Comparison of ENCODE assay signal across 23 mouse cellular contexts in genomic region chr2:86395114-86395513, GRCm38 (mm10). TPM values are rescaled to one million over a fixed set of nuclear protein-coding genes. Genes with fewer than 3 reads are reported as not detected.
DNase-seq lines count a peak whose midpoint lies in the region; ATAC-seq lines count a peak whose summit lies in the region.
"Had no signal": no experiment of that assay in that cellular context is flagged by ENCODE, and none has a peak within 500 bp of the region (broad histone marks: within the 10 kb centered on the region; RNA-seq: fewer than 3 reads in every experiment).

No protein-coding gene starts in this region.

- no peaks in the 10 kb centered on the region for H3K4me1 ChIP-seq in hindbrain, embryonic 11.5 days (replicated peaks; ENCODE audit: control insufficient read depth, insufficient read depth, low read length)
- no peaks in the 10 kb centered on the region for H3K4me1 ChIP-seq in hindbrain, embryonic 16.5 days (ENCODE audit: control insufficient read depth, insufficient read depth, low read depth, low read length)
- no peaks in the 10 kb centered on the region for H3K4me1 ChIP-seq in limb, embryonic 11.5 days (ENCODE audit: control insufficient read depth, insufficient read depth, low read length)
- H3K4me1 ChIP-seq in limb, embryonic 10.5 days = no peaks in the 10 kb centered on the region
- H3K4me1 ChIP-seq: embryonic facial prominence, embryonic 13.5 days; embryonic facial prominence, embryonic 15.5 days; forebrain, embryonic 10.5 days; forebrain, embryonic 13.5 days; forebrain, embryonic 15.5 days had no signal

- no peaks in the 10 kb centered on the region for H3K27me3 ChIP-seq in hindbrain, embryonic 11.5 days (ENCODE audit: control insufficient read depth, insufficient read depth, low read length)
- H3K27me3 ChIP-seq in hindbrain, embryonic 16.5 days (replicated peaks; ENCODE audit: control insufficient read depth, insufficient read depth, low read length) = no peaks in the 10 kb centered on the region
- H3K27me3 ChIP-seq in limb, embryonic 11.5 days (ENCODE audit: control insufficient read depth, insufficient read depth, low read length) = no peaks in the 10 kb centered on the region
- no peaks in the 10 kb centered on the region for H3K27me3 ChIP-seq in limb, embryonic 10.5 days (ENCODE audit: low read depth, poor library complexity, severe bottlenecking)
- H3K27me3 ChIP-seq: embryonic facial prominence, embryonic 13.5 days; embryonic facial prominence, embryonic 15.5 days; forebrain, embryonic 13.5 days; forebrain, embryonic 15.5 days had no signal

- no peak overlapping the region for H3K4me3 ChIP-seq in hindbrain, embryonic 11.5 days (ENCODE audit: low read depth, low read length)
- no peak overlapping the region for H3K4me3 ChIP-seq in hindbrain, embryonic 16.5 days (ENCODE audit: low read length)
- H3K4me3 ChIP-seq in limb, embryonic 11.5 days (ENCODE audit: low read depth, low read length) = no peak overlapping the region
- no peak overlapping the region for H3K4me3 ChIP-seq in limb, embryonic 10.5 days
- H3K4me3 ChIP-seq: embryonic facial prominence, embryonic 13.5 days; embryonic facial prominence, embryonic 15.5 days; erythroblast, embryonic 14.5 days; forebrain, embryonic 10.5 days; forebrain, embryonic 13.5 days; forebrain, embryonic 15.5 days had no signal

- no peaks in the 10 kb centered on the region for H3K9me3 ChIP-seq in hindbrain, embryonic 11.5 days (ENCODE audit: control insufficient read depth, low read length)
- H3K9me3 ChIP-seq in hindbrain, embryonic 16.5 days (ENCODE audit: control insufficient read depth, low read length) = no peaks in the 10 kb centered on the region
- no peaks in the 10 kb centered on the region for H3K9me3 ChIP-seq in limb, embryonic 11.5 days (ENCODE audit: control insufficient read depth, low read length)
- no peaks in the 10 kb centered on the region for H3K9me3 ChIP-seq in limb, embryonic 10.5 days (replicated peaks)
- H3K9me3 ChIP-seq: embryonic facial prominence, embryonic 13.5 days; embryonic facial prominence, embryonic 15.5 days; forebrain, embryonic 10.5 days; forebrain, embryonic 13.5 days; forebrain, embryonic 15.5 days had no signal

- no peak overlapping the region for H3K9ac ChIP-seq in hindbrain, embryonic 11.5 days (ENCODE audit: low read depth, low read length)
- no peak overlapping the region for H3K9ac ChIP-seq in hindbrain, embryonic 16.5 days (ENCODE audit: low read depth, low read length)
- H3K9ac ChIP-seq in limb, embryonic 11.5 days (ENCODE audit: low read length) = no peak overlapping the region
- H3K9ac ChIP-seq: embryonic facial prominence, embryonic 13.5 days; embryonic facial prominence, embryonic 15.5 days; forebrain, embryonic 13.5 days; forebrain, embryonic 15.5 days had no signal

- no peak for DNase-seq in hindbrain, embryonic 11.5 days (ENCODE audit: low spot score)
- no peak for DNase-seq in limb, embryonic 11.5 days (ENCODE audit: low spot score)
- no peak for DNase-seq in limb, embryonic 10.5 days (ENCODE audit: low spot score)
- DNase-seq: adrenal gland, adult 2 months; adrenal gland, postnatal 10 days; adrenal gland, postnatal 25 days; cerebellum, adult 11 months; cerebellum, adult 18-20 months; cerebellum, adult 8-10 months; cerebellum, adult 9-11 months; cerebellum, postnatal 14 days; cerebellum, postnatal 36 days; embryo, embryonic 11 days had no signal

- H3K36me3 ChIP-seq in hindbrain, embryonic 11.5 days (ENCODE audit: control insufficient read depth, insufficient read depth, low read length) = no peaks in the 10 kb centered on the region
- H3K36me3 ChIP-seq in hindbrain, embryonic 16.5 days (ENCODE audit: control insufficient read depth, insufficient read depth, low read length) = no peaks in the 10 kb centered on the region
- no peaks in the 10 kb centered on the region for H3K36me3 ChIP-seq in limb, embryonic 11.5 days (ENCODE audit: control insufficient read depth, insufficient read depth, low read length)
- H3K36me3 ChIP-seq in limb, embryonic 10.5 days = no peaks in the 10 kb centered on the region
- H3K36me3 ChIP-seq: embryonic facial prominence, embryonic 13.5 days; embryonic facial prominence, embryonic 15.5 days; forebrain, embryonic 10.5 days; forebrain, embryonic 15.5 days had no signal

- ATAC-seq in hindbrain, embryonic 11.5 days (ENCODE audit: low FRiP score) = peak; percentile 27; the same call in 1 of the 2 replicates
- ATAC-seq in hindbrain, embryonic 16.5 days = no peak
- ATAC-seq in limb, embryonic 11.5 days (ENCODE audit: insufficient number of reproducible peaks, low FRiP score, low TSS enrichment, low read depth) = 0 out of 2 replicates have a peak, but pooled peaks have one; percentile 62
- ATAC-seq: forebrain, embryonic 13.5 days; forebrain, embryonic 15.5 days had no signal

- no peak overlapping the region for H3K4me2 ChIP-seq in hindbrain, embryonic 11.5 days (replicated peaks; ENCODE audit: low read depth, low read length)
- H3K4me2 ChIP-seq in hindbrain, embryonic 16.5 days (ENCODE audit: low read length) = no peak overlapping the region
- no peak overlapping the region for H3K4me2 ChIP-seq in limb, embryonic 11.5 days (ENCODE audit: low read depth, severe bottlenecking)
- H3K4me2 ChIP-seq: embryonic facial prominence, embryonic 13.5 days; embryonic facial prominence, embryonic 15.5 days; forebrain, embryonic 13.5 days; forebrain, embryonic 15.5 days had no signal

- H3K27ac ChIP-seq in hindbrain, embryonic 11.5 days (ENCODE audit: low read depth, low read length) = no peak overlapping the region
- no peak overlapping the region for H3K27ac ChIP-seq in hindbrain, embryonic 16.5 days (ENCODE audit: low read depth, low read length)
- no peak overlapping the region for H3K27ac ChIP-seq in limb, embryonic 11.5 days (replicated peaks; ENCODE audit: low read depth, low read length)
- H3K27ac ChIP-seq in limb, embryonic 10.5 days = no peak overlapping the region
- H3K27ac ChIP-seq: embryonic facial prominence, embryonic 13.5 days; embryonic facial prominence, embryonic 15.5 days; forebrain, embryonic 10.5 days; forebrain, embryonic 13.5 days; forebrain, embryonic 15.5 days had no signal

- 89% methylated on average over 2 of the region's 2 CpGs for WGBS in hindbrain, embryonic 11.5 days
- WGBS in hindbrain, embryonic 16.5 days = 97% methylated on average over 2 of the region's 2 CpGs
- 94% methylated on average over 2 of the region's 2 CpGs for WGBS in limb, embryonic 11.5 days
- WGBS in limb, embryonic 10.5 days = 92% methylated on average over 2 of the region's 2 CpGs

RNA-seq across cellular contexts. Expression of gene Olfr1058, which starts 6.8 kb away (rescaled TPM):
- polyA plus RNA-seq in hindbrain, embryonic 11.5 days (2014; fragmentation: Nextera tagmentation; extraction: Ambion mirVana) = not detected in 2 replicates
- not detected in 2 replicates for polyA plus RNA-seq in hindbrain, embryonic 16.5 days (2015; fragmentation: Nextera tagmentation; extraction: Ambion mirVana)
- polyA plus RNA-seq in limb, embryonic 11.5 days (2014; fragmentation: Nextera tagmentation; extraction: Ambion mirVana) = not detected in 2 replicates
- not detected in 2 replicates for polyA plus RNA-seq in limb, embryonic 10.5 days (2016; fragmentation: Nextera tagmentation; extraction: Ambion mirVana)
- polyA plus RNA-seq: adrenal gland, adult 2 months; brain, embryonic 14.5 days; C2C12; erythroblast, embryonic 14.5 days; forebrain, embryonic 10.5 days; forebrain, embryonic 13.5 days; forebrain, embryonic 15.5 days had no signal

RNA-seq across cellular contexts. Expression of gene Olfr1057, which starts 16.9 kb away (rescaled TPM):
- polyA plus RNA-seq in hindbrain, embryonic 11.5 days (2014; fragmentation: Nextera tagmentation; extraction: Ambion mirVana) = not detected in 2 replicates
- not detected in 2 replicates for polyA plus RNA-seq in hindbrain, embryonic 16.5 days (2015; fragmentation: Nextera tagmentation; extraction: Ambion mirVana)
- not detected in 2 replicates for polyA plus RNA-seq in limb, embryonic 11.5 days (2014; fragmentation: Nextera tagmentation; extraction: Ambion mirVana)
- not detected in 2 replicates for polyA plus RNA-seq in limb, embryonic 10.5 days (2016; fragmentation: Nextera tagmentation; extraction: Ambion mirVana)
- polyA plus RNA-seq: adrenal gland, adult 2 months; brain, embryonic 14.5 days; C2C12; embryonic facial prominence, embryonic 11.5 days; embryonic facial prominence, embryonic 13.5 days; embryonic facial prominence, embryonic 15.5 days; erythroblast, embryonic 14.5 days; forebrain, embryonic 10.5 days; forebrain, embryonic 13.5 days; forebrain, embryonic 15.5 days had no signal

RNA-seq across cellular contexts. Expression of gene Olfr1061, which starts 18.7 kb away (rescaled TPM):
- not detected in 2 replicates for polyA plus RNA-seq in hindbrain, embryonic 11.5 days (2014; fragmentation: Nextera tagmentation; extraction: Ambion mirVana)
- not detected in 2 replicates for polyA plus RNA-seq in hindbrain, embryonic 16.5 days (2015; fragmentation: Nextera tagmentation; extraction: Ambion mirVana)
- not detected in 2 replicates for polyA plus RNA-seq in limb, embryonic 11.5 days (2014; fragmentation: Nextera tagmentation; extraction: Ambion mirVana)
- not detected in 2 replicates for polyA plus RNA-seq in limb, embryonic 10.5 days (2016; fragmentation: Nextera tagmentation; extraction: Ambion mirVana)
- polyA plus RNA-seq: adrenal gland, adult 2 months; brain, embryonic 14.5 days; C2C12; embryonic facial prominence, embryonic 11.5 days; embryonic facial prominence, embryonic 13.5 days; embryonic facial prominence, embryonic 15.5 days; erythroblast, embryonic 14.5 days; forebrain, embryonic 10.5 days; forebrain, embryonic 13.5 days; forebrain, embryonic 15.5 days had no signal

RNA-seq across cellular contexts. Expression of gene Olfr1062, which starts 31.4 kb away (rescaled TPM):
- polyA plus RNA-seq in hindbrain, embryonic 11.5 days (2014; fragmentation: Nextera tagmentation; extraction: Ambion mirVana) = not detected in 2 replicates
- polyA plus RNA-seq in hindbrain, embryonic 16.5 days (2015; fragmentation: Nextera tagmentation; extraction: Ambion mirVana) = not detected in 2 replicates
- not detected in 2 replicates for polyA plus RNA-seq in limb, embryonic 11.5 days (2014; fragmentation: Nextera tagmentation; extraction: Ambion mirVana)
- not detected in 2 replicates for polyA plus RNA-seq in limb, embryonic 10.5 days (2016; fragmentation: Nextera tagmentation; extraction: Ambion mirVana)
- polyA plus RNA-seq: adrenal gland, adult 2 months; brain, embryonic 14.5 days; C2C12; embryonic facial prominence, embryonic 11.5 days; embryonic facial prominence, embryonic 13.5 days; erythroblast, embryonic 14.5 days; forebrain, embryonic 10.5 days; forebrain, embryonic 13.5 days; forebrain, embryonic 15.5 days had no signal

RNA-seq across cellular contexts. Expression of gene Olfr1056, which starts 32.8 kb away (rescaled TPM):
- polyA plus RNA-seq in hindbrain, embryonic 11.5 days (2014; fragmentation: Nextera tagmentation; extraction: Ambion mirVana) = not detected in 2 replicates
- not detected in 2 replicates for polyA plus RNA-seq in hindbrain, embryonic 16.5 days (2015; fragmentation: Nextera tagmentation; extraction: Ambion mirVana)
- polyA plus RNA-seq in limb, embryonic 11.5 days (2014; fragmentation: Nextera tagmentation; extraction: Ambion mirVana) = not detected in 2 replicates
- not detected in 2 replicates for polyA plus RNA-seq in limb, embryonic 10.5 days (2016; fragmentation: Nextera tagmentation; extraction: Ambion mirVana)
- polyA plus RNA-seq: adrenal gland, adult 2 months; brain, embryonic 14.5 days; C2C12; embryonic facial prominence, embryonic 11.5 days; embryonic facial prominence, embryonic 13.5 days; erythroblast, embryonic 14.5 days; forebrain, embryonic 10.5 days; forebrain, embryonic 13.5 days; forebrain, embryonic 15.5 days had no signal
